Mouse (Mus musculus): ENCODE results near the gene Igf2r. TPM values are rescaled to one million over a fixed set of nuclear protein-coding genes. Genes with fewer than 3 reads are reported as not detected.

Gene Igf2r
- 45.0 TPM in 2 replicates for polyA plus RNA-seq (2015; fragmentation: Nextera tagmentation; extraction: Ambion mirVana)

DNA sequence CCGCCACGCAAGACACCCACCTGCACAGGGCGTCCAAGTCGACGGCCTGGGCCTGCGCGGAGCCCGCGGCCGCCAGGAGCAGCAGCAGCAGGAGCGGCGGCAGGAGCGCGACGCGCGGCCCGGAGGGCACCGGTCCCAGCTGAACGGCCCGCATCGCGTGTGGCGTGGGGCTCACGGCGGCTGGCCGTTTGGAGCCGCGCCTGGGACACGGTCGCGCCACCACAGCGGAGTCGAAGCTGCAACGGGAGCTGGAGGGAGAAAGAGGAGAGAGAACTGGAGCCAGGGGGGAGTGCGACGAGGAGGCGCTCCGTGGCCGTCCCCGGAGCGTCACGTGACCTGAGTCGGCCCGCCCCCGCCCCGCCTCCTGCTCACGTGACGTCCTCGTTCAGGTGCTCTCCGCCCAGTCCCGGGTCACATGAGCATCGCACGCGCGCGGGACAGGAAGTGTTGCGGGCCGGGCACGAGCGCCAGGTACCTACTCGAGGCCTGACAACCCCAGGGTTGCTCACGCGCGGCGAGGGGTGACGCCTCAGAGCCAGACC, at the start of gene Igf2r:
Gene Igf2r (minus strand): TSS at position 285 of the 542 bp plus-strand sequence.
- H3K27me3 ChIP-seq = no peaks in the 10 kb centered on the region
- peak within 1 kb of the TSS; percentile 60 for H3K4me2 ChIP-seq
- peaks cover 27% of the 10 kb centered on the region for H3K4me1 ChIP-seq
- peak within 1 kb of the TSS; percentile 77 for H3K9ac ChIP-seq
- ATAC-seq (ENCODE audit: insufficient number of reproducible peaks, low FRiP score, low TSS enrichment, low read depth) = peak; percentile 81
- H3K9me3 ChIP-seq = no peaks in the 10 kb centered on the region
- peak within 1 kb of the TSS; percentile 65 for H3K4me3 ChIP-seq
- H3K27ac ChIP-seq = peak within 1 kb of the TSS; percentile 88
- WGBS = 39% methylated on average over 59 of the region's 67 CpGs
- peaks cover 30% of the 10 kb centered on the region for H3K36me3 ChIP-seq

DNA sequence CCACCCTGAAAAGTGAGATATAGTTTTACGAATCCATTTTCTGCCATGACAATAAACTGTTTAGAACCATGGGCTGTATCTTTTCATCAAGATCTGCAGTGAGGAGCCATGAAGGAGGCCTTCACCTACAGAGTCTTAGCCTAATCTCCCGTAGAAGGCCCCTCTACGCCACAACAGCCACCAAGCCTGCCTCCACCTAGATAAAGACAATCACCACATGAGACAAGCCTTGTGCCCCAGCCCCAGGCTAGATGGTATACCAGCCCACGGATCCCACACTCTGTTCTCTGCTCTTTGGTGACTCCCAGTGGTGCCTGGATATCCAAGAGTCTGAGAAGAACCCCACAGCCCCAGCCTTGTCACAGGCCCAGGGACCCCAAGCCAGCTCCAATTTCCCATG, 46.4 kb upstream of the Igf2r start:
- no peak for ATAC-seq (ENCODE audit: insufficient number of reproducible peaks, low FRiP score, low TSS enrichment, low read depth)
- H3K4me1 ChIP-seq = peaks cover 3% of the 10 kb centered on the region; the same call in 1 of the 2 replicates
- H3K9me3 ChIP-seq = peaks cover 4% of the 10 kb centered on the region; the same call in 1 of the 2 replicates
- 96% methylated on average over 4 of the region's 4 CpGs for WGBS
- H3K27ac ChIP-seq = no peak overlapping the region
- H3K4me3 ChIP-seq = no peak overlapping the region
- H3K4me2 ChIP-seq = no peak overlapping the region
- peaks cover 76% of the 10 kb centered on the region for H3K36me3 ChIP-seq
- no peak overlapping the region for H3K9ac ChIP-seq
- no peaks in the 10 kb centered on the region for H3K27me3 ChIP-seq

DNA sequence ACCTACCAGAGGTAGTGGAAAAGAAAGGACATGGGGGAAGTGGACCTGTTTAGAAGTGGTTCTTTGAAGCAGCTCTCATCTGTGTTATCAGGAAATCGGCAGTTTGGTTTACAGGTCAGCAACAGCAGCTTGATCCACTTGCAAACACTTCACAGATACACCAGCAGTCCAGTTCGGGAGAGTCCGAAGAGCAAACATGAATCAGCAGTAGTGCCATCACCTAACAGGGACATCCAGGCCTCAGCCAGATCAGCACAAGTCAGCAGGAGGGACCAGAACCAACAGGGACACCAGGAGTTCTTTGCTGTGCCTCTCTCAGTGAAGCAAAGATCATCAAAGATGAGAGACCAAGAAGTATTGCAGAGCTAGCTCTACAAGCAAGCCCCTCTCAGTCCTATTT, 45.0 kb upstream of the Igf2r start:
- H3K9ac ChIP-seq = no peak overlapping the region
- peaks cover 12% of the 10 kb centered on the region for H3K4me1 ChIP-seq
- H3K4me3 ChIP-seq = no peak overlapping the region
- no peak for ATAC-seq (ENCODE audit: insufficient number of reproducible peaks, low FRiP score, low TSS enrichment, low read depth)
- H3K27me3 ChIP-seq = no peaks in the 10 kb centered on the region
- H3K36me3 ChIP-seq = peaks cover 62% of the 10 kb centered on the region
- 90% methylated on average over 3 of the region's 3 CpGs for WGBS
- H3K27ac ChIP-seq = no peak overlapping the region
- H3K9me3 ChIP-seq = no peaks in the 10 kb centered on the region; the same call in 1 of the 2 replicates
- H3K4me2 ChIP-seq = no peak overlapping the region

DNA sequence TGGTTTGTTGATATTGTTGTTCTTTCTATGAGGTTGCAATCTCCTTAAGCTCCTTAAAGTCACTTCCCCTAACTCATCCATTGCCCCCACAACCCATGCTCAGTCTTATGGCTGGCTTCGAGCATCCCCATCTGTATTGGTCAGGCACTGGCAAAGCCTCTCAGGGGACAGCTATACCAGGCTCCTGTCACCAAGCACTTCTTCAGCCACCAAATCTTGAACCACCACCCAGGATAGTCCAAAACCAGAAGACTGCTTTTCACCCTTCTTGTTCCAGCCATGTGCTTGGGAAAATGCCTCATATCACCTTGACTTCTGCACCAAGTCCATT, 41.5 kb upstream of the Igf2r start:
- no peak for ATAC-seq (ENCODE audit: insufficient number of reproducible peaks, low FRiP score, low TSS enrichment, low read depth)
- H3K4me1 ChIP-seq = peaks cover 12% of the 10 kb centered on the region
- no peak overlapping the region for H3K27ac ChIP-seq
- H3K9ac ChIP-seq = no peak overlapping the region
- no peaks in the 10 kb centered on the region for H3K27me3 ChIP-seq
- WGBS = 100% methylated on average over 1 of the region's 1 CpGs
- H3K9me3 ChIP-seq = no peaks in the 10 kb centered on the region
- no peak overlapping the region for H3K4me2 ChIP-seq
- no peak overlapping the region for H3K4me3 ChIP-seq
- peaks cover 26% of the 10 kb centered on the region for H3K36me3 ChIP-seq

DNA sequence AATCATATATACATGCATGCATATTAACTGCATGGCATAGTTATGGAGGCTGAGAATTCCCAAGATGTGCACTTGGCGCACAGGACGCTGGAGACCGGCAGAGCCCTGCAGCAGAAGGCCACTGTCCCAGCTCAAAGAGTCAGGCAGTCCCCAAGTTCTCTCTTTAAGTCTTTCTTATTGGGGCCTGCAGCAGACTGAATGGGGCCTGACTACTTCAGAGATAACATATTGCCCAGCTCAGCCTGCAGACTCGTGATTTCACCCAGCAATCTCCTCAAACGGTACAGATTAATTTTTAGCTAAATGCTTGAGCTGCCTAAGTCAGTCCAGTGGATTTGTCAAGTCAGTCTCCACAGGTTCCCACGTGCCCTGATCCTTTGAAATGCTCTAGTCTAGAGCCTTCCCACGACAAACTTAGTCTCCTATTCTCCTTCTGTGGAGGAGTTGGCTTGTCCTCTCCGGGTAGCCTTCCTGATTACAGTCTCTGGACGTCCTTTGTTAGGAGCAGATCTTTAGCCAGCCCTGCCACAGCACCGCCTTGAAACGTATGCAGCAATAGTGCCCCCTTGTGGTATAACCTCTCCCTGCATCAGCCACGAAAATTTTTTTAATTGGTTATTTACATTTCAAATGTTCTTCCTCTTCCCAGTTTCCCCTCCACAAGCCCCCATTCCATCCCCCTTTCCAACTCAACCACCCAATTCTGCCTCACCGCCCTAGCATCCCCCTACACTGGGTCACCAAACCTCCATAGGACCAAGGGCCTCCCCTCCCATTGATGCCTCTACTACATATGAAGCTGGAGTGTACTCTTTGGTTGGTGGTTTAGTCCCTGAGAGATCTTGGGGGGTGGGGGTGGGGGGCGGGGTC, 40.9 kb upstream of the Igf2r start:
- Histone ChIP-seq H3K4me3 (no peak overlapping the region), H3K4me2 (no peak overlapping the region), H3K27me3 (no peaks in the 10 kb centered on the region), H3K4me1 (peaks cover 12% of the 10 kb centered on the region), H3K9ac (no peak overlapping the region), H3K36me3 (peaks cover 21% of the 10 kb centered on the region), H3K27ac (peak overlapping the region; percentile 76), H3K9me3 (no peaks in the 10 kb centered on the region)
- ATAC-seq (ENCODE audit: insufficient number of reproducible peaks, low FRiP score, low TSS enrichment, low read depth) = peak; percentile 75; the same call in 1 of the 2 replicates
- WGBS = 26% methylated on average over 14 of the region's 14 CpGs

DNA sequence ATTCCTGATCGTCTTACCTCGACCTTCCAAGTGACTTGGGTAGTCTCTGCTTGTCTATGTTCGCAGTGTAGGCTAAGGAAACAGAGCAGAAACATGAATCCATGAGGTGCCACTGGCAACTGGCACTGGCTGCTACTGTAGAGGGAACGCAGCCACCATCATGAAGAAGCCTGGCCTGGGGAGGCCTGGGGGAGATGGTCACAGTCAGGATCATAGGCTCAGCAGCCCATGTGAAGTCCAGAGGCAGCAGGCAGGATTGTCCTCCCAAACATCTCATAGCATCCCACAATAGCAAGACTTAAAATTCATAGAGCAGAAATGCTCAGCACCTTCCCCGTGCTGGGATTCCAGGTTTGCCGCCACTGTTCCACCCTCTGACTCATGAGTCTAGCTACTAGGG, 39.4 kb upstream of the Igf2r start:
- 81% methylated on average over 6 of the region's 6 CpGs for WGBS
- no peak for ATAC-seq (ENCODE audit: insufficient number of reproducible peaks, low FRiP score, low TSS enrichment, low read depth)
- Histone ChIP-seq H3K9ac (no peak overlapping the region), H3K4me3 (no peak overlapping the region), H3K9me3 (no peaks in the 10 kb centered on the region), H3K27ac (no peak overlapping the region), H3K27me3 (no peaks in the 10 kb centered on the region), H3K4me1 (peaks cover 12% of the 10 kb centered on the region), H3K4me2 (no peak overlapping the region), H3K36me3 (peaks cover 9% of the 10 kb centered on the region; the same call in 1 of the 2 replicates)

- Histone ChIP-seq H3K9me3 (no peaks in the 10 kb centered on the region), H3K4me1 (no peaks in the 10 kb centered on the region), H3K9ac (no peak overlapping the region), H3K27ac (no peak overlapping the region), H3K4me2 (no peak overlapping the region), H3K36me3 (no peaks in the 10 kb centered on the region), H3K4me3 (no peak overlapping the region), H3K27me3 (no peaks in the 10 kb centered on the region)
- ATAC-seq (ENCODE audit: insufficient number of reproducible peaks, low FRiP score, low TSS enrichment, low read depth) = no peak
These were observed 35.4 kb upstream of the Igf2r start for GRCm38 (mm10) chr17:12804584-12805445.

GRCm38 (mm10) chr17:12801861-12802540, 32.5 kb upstream of the Igf2r start:
- H3K4me3 ChIP-seq = no peak overlapping the region
- H3K4me1 ChIP-seq = peaks cover 7% of the 10 kb centered on the region; the same call in 1 of the 2 replicates
- no peaks in the 10 kb centered on the region for H3K36me3 ChIP-seq
- H3K4me2 ChIP-seq = no peak overlapping the region
- no peaks in the 10 kb centered on the region for H3K27me3 ChIP-seq
- H3K27ac ChIP-seq = peak overlapping the region; percentile 18; the same call in 1 of the 2 replicates
- 23% methylated on average over 9 of the region's 9 CpGs for WGBS
- H3K9ac ChIP-seq = no peak overlapping the region
- peak; percentile 64 for ATAC-seq (ENCODE audit: insufficient number of reproducible peaks, low FRiP score, low TSS enrichment, low read depth)
- no peaks in the 10 kb centered on the region for H3K9me3 ChIP-seq

DNA sequence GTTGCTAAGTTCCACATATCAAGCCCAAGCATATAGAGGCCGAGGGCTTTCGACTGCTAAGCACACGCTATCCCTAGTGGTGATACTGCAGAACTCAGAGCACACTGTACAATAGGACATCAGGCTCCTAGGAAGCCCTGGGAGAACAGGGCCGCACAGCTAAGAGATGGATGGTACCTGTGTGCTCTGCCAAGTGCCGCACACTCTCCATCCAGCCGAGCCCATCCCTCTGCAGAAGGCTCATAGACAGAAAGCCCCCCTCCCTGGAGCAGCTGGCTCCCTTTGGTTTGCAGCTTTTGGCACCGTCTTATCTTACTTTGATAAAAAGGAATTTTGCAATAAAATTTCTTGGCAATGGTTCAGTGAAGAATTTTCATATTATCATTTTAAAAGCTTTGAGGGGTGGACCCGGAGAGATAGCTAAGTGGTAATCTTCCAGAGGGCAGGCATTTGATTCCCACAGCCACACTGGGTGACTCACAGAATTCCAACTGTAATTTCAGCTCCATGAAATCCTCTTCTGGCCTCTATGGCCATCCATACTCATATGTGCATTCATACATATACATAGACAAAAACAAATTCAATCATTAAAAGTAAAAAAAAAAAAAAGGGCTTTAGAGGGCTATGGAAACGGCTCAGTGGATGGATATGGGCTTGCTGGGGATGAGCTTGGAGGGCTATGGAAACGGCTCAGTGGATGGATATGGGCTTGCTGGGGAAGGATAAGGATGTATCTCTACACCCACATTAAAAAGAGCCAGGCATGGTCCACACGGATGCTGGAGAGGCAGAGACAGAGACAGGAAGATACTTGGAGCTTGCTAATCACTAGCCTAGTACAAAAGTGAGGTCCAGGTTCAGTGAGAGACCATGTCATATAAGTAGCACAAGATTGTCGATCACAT, 30.2 kb upstream of the Igf2r start:
- H3K27ac ChIP-seq = 0 out of 2 replicates have a peak overlapping the region, but pooled peaks have one; percentile 13
- WGBS = 67% methylated on average over 12 of the region's 12 CpGs
- no peak for ATAC-seq (ENCODE audit: insufficient number of reproducible peaks, low FRiP score, low TSS enrichment, low read depth)

DNA sequence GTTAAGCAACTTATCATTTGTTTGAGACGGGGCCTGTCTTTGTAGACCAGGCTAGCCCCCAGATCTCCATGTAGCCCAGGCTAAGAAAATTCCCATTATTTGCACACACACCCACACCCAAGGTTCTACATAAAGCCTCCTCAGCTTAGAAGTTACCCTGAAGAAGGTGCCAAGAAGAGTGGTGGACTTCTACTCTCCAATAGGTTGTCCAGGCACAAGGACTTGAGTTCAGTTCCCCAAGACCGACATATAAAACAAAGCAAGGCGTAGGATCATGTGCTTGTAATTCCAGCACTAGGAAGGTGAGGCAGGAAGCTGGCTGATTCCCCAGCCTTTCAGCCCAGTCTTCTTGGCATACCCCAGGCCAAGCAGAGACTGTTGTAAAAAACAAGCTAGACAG, 29.1 kb upstream of the Igf2r start:
- 79% methylated on average over 3 of the region's 3 CpGs for WGBS
- Histone ChIP-seq H3K4me1 (peaks cover 23% of the 10 kb centered on the region), H3K9me3 (no peaks in the 10 kb centered on the region), H3K9ac (no peak overlapping the region), H3K27me3 (no peaks in the 10 kb centered on the region), H3K4me3 (no peak overlapping the region), H3K4me2 (no peak overlapping the region), H3K36me3 (no peaks in the 10 kb centered on the region), H3K27ac (no peak overlapping the region)
- no peak for ATAC-seq (ENCODE audit: insufficient number of reproducible peaks, low FRiP score, low TSS enrichment, low read depth)

More for the DNA sequence above, 30.2 kb upstream of the Igf2r start:
- H3K9ac ChIP-seq = no peak overlapping the region
- no peaks in the 10 kb centered on the region for H3K27me3 ChIP-seq
- H3K4me3 ChIP-seq = no peak overlapping the region
- peaks cover 13% of the 10 kb centered on the region for H3K4me1 ChIP-seq
- no peaks in the 10 kb centered on the region for H3K36me3 ChIP-seq
- no peaks in the 10 kb centered on the region for H3K9me3 ChIP-seq
- no peak overlapping the region for H3K4me2 ChIP-seq
